Mouse (Mus musculus) kidney, postnatal 25 days (tissue): ENCODE results near the gene Tsc22d4.
A peak's percentile ranks its signal among the peaks of the same experiment; 100 is the strongest.
"Not testable (repeated sequence)": the region's sequence is repeated elsewhere in the genome, so short reads cannot be mapped to it uniquely, and the experiment has no call there.

Experiments
- DNase-seq, 2 experiments: peaks; one replicate each; pipeline ENCODE4 v3.0.0; 2021; ENCODE audit warnings: mixed read lengths in 2 of 2

Tsc22d4 gene

DNA sequence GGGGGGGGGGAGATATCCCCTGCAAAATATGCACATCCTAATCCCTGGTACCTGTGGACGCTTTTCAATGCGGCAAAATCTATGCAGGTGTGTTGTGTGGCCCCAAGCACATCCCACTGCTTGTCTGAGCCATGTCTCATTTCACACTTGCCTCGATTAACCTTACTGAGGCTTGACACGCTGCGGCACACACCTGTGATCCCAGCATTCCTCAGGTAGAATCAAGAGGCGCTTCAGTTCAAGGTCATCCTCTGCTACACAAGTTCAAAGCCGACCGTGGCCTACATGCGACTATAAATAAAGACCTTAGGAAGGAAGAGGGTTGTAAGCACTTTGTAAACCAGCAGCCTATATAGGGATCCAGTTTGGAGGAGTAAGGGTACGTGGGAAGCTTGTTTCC, 3.5 kb upstream of the Tsc22d4 start:
- no peak for DNase-seq

DNA sequence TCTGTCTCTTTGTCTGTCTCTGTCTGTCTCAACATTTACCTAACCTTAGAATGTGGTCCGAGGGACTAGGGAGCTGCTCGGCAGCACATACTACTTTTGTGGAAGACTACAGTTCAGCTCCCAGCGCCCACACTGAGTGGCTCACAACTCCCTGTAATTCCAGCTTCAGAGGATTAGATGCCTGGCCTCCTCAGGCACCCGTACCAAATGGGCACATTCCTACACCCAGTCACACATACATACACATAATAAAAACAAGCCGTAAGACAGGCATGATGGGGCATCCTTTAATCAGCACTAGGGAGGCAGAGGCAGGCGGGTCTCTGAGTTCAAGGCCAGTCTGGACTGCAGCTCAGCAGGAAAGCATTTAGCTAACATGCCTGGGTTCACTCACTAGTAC, 2.7 kb upstream of the Tsc22d4 start:
- no peak for DNase-seq

- no peak for DNase-seq
These were observed 1.3 kb upstream of the Tsc22d4 start for GRCm38 (mm10) chr5:137744197-137744596.

- peak; percentile 79 to 88 for DNase-seq
These were observed 836 bp downstream of the Tsc22d4 start for GRCm38 (mm10) chr5:137746282-137746850.

- peak in 1 of 2 experiments; percentile 60 for DNase-seq
These were observed 1.4 kb downstream of the Tsc22d4 start for GRCm38 (mm10) chr5:137746851-137747325.

- peak; percentile 57 to 79 for DNase-seq
These were observed 1.9 kb downstream of the Tsc22d4 start for GRCm38 (mm10) chr5:137747326-137747961.

- DNase-seq: peak; percentile 31 to 65
These were observed 2.7 kb downstream of the Tsc22d4 start for GRCm38 (mm10) chr5:137748130-137748770.

DNA sequence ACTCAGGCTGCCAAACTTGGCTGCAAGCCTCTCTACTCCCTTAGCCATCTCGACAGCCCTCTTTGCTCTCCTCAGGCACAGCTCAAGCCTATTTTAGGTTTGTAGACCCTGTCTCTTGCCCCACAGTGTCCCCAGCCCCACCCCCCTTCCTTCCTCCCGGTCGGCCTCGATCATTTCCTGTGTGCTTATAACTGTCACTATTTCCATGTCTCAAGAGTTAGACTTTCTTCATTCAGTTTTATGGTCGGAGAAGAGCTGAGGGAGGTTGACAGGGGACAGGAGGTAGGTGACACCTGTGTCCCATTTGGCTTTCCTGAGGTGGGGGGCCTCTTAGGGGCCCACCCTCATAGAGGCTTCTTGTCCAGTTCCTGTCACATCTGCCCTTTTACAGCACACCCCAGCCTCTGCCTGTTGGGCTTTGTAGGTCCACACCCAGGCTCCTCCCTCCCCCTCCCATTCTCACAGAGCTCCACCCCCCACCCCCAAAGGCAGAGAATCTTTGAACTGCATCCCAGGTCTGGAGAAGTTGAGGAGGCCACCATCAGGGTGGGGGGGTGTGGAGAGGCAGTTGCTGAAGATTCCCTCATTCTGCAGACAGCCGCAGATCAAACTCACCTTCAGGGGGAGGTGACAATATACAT, 3.8 kb downstream of the Tsc22d4 start:
- DNase-seq: peak in 1 of 2 experiments; percentile 35

DNA sequence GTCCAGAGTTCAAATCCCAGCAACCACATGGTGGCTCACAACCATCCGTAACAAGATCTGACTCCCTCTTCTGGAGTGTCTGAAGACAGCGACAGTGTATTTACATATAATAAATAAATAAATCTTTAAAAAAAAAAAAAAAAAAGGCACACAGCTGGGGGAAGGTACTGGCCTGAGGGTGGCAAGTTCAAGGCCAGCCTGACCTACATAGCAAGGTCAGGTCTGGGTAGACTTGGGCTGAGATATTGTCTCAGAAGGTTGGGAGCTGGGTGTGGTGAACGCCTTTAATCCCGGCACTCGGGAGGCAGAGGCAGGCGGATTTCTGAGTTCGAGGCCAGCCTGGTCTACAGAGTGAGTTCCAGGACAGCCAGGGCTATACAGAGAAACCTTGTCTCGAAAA, 4.7 kb downstream of the Tsc22d4 start:
- not testable (repeated sequence) for DNase-seq

DNA sequence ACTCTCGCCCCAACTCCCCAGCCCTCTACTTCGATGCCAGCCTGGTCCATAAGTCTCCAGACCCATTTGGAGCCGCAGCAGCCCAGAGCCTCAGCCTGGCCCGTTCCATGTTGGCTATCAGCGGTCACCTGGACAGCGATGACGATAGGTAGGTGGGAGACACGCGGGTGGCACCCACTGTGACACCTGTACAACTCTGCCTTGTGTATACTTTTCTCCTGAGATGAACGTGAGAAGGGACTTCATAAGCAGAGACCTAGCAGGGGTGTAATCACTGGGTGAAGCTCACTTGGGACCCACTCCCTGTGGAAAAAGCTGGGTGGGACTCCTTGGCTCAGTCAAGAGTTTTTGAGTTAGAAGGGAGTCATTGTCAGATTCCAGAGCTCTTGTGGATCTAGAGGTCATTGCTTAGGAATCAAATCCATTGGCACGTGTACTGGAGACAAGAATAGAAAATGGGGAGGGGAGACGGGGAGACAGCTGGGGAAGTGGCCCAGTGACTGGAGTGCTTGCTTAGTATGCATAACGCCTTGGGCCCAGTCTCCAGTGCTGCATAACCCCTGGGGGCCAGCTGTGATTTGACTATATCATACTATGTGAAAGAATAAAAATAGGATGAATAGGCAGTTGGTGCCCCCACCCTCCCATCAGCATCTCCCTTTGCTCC, 5.8 kb downstream of the Tsc22d4 start:
- DNase-seq: no peak

- DNase-seq: no peak
These were observed 6.5 kb downstream of the Tsc22d4 start for GRCm38 (mm10) chr5:137751988-137752387.

GRCm38 (mm10) chr5:137753111-137753832, 7.7 kb downstream of the Tsc22d4 start:
- DNase-seq: no peak

DNA sequence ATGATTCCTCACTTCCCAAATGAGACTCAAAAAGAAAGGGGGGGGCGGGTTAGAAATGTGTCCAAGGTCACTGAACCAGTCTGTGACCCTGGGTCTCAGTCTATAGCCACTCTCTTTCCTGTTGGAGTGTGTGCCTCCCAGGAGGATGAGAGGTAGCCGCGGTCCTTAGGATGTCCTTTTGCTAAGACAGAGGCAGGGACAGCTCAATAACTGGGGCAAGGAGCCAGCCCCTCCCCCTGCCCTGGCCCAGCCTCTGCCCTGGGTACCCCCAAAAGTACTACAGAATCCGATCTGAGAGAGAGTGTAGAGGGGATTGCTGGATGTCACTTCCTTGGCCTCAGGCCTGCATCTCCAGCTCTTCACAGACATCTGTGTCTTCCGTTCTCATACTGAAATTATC, 9.9 kb downstream of the Tsc22d4 start:
- no peak for DNase-seq

DNA sequence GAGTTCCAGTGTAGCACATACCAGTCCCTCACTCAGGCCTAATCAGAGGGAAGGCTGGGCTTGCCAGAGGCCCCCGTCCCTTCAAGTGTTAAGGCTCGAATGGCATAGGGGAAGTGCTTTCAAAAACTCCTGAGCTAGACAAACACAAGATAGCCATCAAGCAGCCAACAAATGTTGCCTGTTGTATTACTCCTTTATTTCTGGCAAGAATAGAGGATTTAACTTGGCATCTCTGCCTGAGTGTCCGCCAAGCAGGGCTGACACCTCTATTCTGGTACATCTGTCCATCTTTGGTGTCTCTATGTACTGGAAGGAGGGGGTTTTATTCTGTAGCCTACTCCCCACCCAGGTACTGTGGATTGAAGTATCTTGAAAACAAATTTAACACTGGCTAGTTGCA, 10.6 kb downstream of the Tsc22d4 start:
- DNase-seq: no peak

DNA sequence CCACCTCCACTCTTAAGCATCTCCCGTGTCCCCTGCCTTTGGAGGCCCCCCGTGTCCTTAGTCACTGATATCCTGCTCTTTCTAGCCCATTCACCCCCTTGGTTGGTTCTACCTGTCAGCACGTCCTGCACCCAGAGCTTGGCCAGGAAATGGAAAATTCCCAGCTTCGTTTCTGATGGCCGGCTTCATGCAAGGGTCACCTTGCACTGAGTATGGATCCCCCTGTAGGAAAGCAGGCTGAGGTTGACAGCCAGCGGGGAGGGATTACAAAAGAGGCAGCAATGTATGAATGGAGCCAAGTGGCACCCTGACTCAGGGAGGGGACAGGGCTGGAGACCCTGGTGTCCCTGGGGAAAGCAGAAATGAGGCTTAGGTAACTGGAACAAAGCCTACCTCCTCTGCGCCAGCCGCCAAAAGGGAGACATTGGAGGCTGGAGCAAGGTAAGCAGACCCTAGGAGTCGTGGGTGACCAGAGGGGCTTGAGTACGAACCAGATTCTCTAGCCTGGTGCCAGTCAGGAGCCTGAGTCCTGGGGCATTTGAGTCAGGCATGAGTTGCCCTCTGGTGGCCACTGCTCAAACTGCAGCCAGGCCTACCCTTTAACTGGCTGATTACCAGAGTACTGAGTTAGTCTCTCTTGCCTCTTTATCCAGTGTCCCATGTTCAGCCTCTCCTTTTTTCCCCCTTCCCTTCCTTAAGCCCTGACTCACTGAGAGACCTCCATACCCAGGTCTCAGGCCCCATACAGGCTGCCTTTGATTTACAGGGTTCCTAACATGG, 11.5 kb downstream of the Tsc22d4 start:
- DNase-seq: peak; percentile 88 to 93

DNA sequence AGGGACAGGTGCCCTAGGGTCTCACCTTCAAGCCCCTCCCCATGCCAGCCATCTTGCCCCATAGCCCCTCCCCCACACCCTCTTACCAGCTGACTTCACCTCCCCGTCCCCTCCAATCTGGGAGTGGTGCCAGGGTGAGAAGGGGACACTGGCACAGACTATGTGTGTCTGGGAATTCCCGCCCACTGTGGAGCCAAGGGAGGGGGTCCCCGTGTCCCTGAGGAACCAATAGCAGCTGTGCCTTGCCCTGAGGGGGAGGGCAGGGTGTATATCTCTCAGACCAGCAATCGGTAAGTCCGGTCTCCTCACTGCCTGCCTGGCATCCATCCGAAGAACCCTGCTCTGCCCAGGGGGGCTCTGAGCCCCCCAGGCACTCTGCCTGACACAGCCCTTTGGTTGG, 12.4 kb downstream of the Tsc22d4 start:
- peak; percentile 38 to 72 for DNase-seq

- no peak for DNase-seq
These were observed 13.5 kb downstream of the Tsc22d4 start for GRCm38 (mm10) chr5:137758921-137759534.

GRCm38 (mm10) chr5:137759971-137760412, 14.5 kb downstream of the Tsc22d4 start:
- DNase-seq: peak; percentile 91 to 96

DNA sequence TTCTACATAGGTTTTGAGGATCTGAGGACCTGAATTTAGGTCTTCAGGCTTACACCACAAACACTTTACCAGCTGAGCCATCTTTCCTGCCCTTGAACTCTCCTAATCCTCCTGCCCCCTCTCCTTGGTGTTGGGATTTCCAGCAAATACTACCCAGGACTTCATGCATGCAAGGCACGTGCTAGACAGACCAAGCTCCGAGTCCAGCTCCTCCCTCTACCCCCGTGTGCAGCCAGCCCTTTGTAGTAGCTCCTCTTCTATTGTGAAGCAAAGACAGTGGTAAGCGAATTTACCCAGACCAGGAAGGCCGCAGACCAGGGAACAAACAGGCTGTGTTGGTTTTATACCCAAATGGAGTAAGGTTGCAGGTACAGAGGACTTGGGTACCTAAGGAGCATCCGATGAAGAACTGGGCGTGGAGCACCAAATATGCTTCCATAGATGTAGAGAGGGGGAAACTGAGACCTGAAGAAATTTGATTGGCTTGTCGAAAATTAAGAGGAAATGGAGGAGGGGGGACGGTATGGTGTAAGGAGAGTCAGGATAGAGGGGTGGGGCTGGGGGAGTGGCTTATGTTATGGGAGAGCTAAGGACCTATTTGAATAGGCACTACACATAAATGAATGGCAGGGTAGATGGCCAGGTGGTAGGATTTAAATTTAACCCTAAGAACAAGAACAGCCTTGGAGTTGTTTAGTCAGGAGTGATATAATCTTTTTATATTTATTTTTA, 19.2 kb downstream of the Tsc22d4 start:
- no peak for DNase-seq

DNA sequence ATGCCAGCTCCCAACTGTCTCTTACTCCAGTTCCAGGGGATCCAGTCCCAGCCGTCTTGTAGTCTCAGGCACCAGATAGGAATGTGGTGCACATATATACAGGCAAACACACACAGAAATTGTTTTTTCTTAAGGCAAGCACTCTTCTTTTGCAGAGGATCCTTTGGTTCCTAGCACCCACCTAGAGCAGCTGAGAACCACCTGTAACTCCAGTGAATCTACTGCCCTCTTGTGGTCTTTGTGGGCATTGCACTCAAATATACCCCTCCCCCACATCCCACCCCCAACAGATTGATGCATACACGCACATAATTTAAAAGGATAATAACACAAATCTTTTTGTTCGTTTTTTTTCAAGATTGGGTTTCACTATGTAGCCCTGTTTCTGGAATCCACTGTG, 20.7 kb downstream of the Tsc22d4 start:
- DNase-seq: no peak
